Mouse (Mus musculus): Measurements from ENCODE around the gene Hist1h2bb. TPM values are rescaled to one million over a fixed set of nuclear protein-coding genes. Genes with fewer than 3 reads are reported as not detected.
"Not testable (repeated sequence)": the region's sequence is repeated elsewhere in the genome, so short reads cannot be mapped to it uniquely, and the experiment has no call there.

Gene Hist1h2bb
- polyA plus RNA-seq, 1 experiment = not detected

DNA sequence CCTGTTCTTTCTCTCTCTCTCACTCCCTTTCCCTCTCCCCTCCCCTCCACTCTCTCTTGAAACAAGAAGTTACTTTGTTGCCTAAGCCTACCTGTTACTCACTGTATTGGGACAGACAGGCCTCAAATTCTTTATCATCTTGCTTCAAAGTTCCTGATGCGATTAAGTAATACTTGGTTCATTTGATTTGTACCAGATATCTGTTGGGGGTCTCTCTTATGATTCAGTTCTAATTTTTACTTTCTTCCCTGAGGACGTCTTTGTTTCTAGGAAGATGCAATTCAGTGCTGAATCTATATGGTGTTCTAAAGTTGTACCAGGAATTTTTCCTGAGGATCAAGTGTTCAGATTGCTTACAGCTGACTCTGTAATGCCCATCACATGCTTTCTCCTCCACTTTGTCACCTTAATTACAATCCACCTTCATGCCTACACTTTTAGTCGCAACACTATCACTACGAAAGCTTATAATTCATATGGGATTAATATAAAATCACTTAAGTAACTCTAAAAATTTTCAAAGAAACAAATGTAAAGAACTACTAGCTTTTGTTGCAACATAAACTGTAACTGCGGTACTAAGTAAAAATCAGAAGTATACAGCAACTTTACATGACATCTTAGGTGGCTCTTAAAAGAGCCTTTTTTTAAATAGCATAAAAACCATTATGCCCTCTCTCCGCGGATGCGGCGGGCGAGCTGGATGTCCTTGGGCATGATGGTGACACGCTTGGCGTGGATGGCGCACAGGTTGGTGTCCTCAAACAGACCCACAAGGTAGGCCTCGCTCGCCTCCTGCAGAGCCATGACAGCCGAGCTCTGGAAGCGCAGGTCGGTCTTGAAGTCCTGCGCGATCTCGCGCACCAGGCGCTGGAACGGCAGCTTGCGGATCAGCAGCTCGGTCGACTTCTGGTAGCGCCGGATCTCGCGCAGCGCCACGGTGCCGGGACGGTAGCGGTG is 1.8 kb upstream of the Hist1h2bb start:
- H3K27ac ChIP-seq (ENCODE audit: insufficient read depth, low read depth, low read length) = no peak overlapping the region
- peaks cover 9% of the 10 kb centered on the region for H3K4me1 ChIP-seq (ENCODE audit: control insufficient read depth, insufficient read depth, low read length)
- H3K4me3 ChIP-seq (ENCODE audit: insufficient read depth, low read depth, low read length) = no peak overlapping the region; the same call in 1 of the 2 replicates
- WGBS = 6% methylated on average over 19 of the region's 36 CpGs
- TF ChIP-seq CTCF (IDR thresholded peaks at IDR 0.05; ENCODE audit: insufficient read depth, low read depth, low read length) (no peak), POLR2A (IDR thresholded peaks at IDR 0.05; ENCODE audit: insufficient read depth, low read depth, low read length) (no peak)

DNA sequence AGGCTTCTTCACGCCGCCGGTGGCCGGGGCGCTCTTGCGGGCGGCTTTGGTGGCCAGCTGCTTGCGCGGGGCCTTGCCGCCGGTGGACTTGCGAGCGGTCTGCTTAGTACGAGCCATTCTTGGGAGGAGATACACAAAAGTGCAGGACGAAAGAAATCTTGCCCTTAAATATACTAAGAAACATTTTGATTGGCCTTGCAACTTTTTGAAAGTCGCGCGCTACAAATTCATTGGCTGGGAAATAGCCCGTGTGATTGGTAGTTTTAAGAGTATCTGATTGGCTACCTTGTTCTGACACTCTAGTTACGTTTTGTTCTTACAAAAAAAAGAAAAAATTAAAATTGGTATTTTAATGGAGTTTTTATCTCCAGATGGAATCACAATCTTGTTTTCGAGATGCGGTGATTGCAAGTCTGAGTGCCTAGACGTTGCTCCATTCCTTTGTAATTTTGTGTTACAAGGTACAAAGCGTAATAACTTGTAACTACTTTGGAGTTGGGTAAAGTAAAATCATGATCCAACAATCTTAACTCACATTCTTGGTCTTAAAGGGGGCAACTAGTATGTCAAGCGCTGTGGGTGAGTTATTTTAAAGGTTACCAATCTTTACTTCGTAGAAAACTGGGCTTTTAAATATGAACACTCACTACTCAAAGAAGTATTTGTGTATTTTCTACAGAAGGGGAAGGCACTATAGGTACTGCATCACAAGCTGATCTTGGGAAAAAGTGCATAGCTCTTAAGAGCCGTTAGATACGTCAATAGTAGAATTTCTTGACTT is 963 bp upstream of the Hist1h2bb start, which contains the start of gene Hist1h3c:
Gene Hist1h3c (minus strand): TSS at position 222 of the 781 bp plus-strand sequence.
- Histone ChIP-seq H3K27ac (ENCODE audit: insufficient read depth, low read depth, low read length) (peak within 1 kb of the TSS; percentile 99), H3K4me3 (ENCODE audit: insufficient read depth, low read depth, low read length) (peak within 1 kb of the TSS; percentile 73), H3K4me1 (ENCODE audit: control insufficient read depth, insufficient read depth, low read length) (peaks cover 9% of the 10 kb centered on the region)
- TF ChIP-seq CTCF (IDR thresholded peaks at IDR 0.05; ENCODE audit: insufficient read depth, low read depth, low read length) (no peak), POLR2A (IDR thresholded peaks at IDR 0.05; ENCODE audit: insufficient read depth, low read depth, low read length) (no peak)
- under 1% methylated on average over 28 of the region's 28 CpGs for WGBS

DNA sequence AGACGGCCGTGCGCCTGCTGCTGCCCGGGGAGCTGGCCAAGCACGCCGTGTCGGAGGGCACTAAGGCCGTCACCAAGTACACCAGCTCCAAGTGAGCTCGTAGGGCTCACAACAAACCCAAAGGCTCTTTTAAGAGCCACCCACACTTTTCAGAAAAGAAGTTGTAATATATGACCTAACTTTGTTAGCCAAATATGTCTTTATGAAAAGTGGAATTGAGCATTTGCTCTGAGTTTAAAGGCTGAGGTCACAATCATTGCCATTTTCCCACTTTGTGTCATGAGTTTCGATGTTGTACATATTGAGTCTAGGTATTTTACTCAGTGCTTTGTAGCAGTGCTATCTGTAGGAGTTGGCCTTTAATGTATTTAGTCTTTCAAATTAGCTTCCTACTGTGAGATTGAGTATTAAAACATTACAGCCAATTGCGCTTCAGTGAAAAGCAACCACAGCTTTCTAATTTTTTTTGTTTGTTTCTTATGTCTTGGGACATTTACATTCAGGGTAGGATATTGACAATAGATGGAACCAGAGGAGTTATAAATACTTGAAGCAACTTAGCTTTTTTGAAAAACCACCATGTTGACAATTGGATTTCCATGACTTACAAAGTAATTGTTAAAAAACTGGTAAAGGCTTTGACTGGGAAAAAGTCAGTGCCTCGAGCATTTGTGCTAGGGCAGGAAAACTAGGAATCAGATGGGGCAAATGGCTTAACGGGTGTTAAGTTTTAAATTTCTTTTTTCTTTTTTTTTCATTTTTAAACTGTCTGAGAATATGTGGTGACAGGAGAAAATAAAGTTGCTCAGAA is 752 bp downstream of the Hist1h2bb start:
- Histone ChIP-seq H3K27ac (ENCODE audit: insufficient read depth, low read depth, low read length) (peak overlapping the region; percentile 95), H3K4me1 (ENCODE audit: control insufficient read depth, insufficient read depth, low read length) (peaks cover 11% of the 10 kb centered on the region), H3K4me3 (ENCODE audit: insufficient read depth, low read depth, low read length) (peak overlapping the region; percentile 47)
- TF ChIP-seq POLR2A (IDR thresholded peaks at IDR 0.05; ENCODE audit: insufficient read depth, low read depth, low read length) (no peak), CTCF (IDR thresholded peaks at IDR 0.05; ENCODE audit: insufficient read depth, low read depth, low read length) (no peak)
- WGBS = 3% methylated on average over 13 of the region's 13 CpGs

DNA sequence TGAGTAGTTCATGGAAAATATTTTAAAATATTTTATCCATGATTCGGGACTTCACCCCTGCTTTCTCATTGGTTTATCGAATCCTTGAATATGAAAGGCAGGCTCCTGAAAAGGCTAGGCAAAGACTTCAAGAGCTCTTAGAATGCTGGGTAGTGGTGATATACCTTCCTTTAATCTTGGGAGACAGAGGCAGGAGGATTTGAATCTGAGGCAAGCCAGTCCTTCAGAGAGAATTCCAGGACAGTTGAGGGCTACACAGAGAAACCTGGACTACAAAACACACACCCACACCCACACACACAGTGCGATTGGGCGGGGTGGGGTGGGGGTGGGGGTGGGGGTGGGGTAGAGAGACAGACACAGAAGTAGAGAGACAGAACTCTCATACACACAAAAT is 1.4 kb downstream of the Hist1h2bb start:
- Histone ChIP-seq H3K4me1 (ENCODE audit: control insufficient read depth, insufficient read depth, low read length) (peaks cover 14% of the 10 kb centered on the region), H3K27ac (ENCODE audit: insufficient read depth, low read depth, low read length) (no peak overlapping the region), H3K4me3 (ENCODE audit: insufficient read depth, low read depth, low read length) (no peak overlapping the region)
- WGBS = 8% methylated on average over 4 of the region's 4 CpGs
- TF ChIP-seq CTCF (IDR thresholded peaks at IDR 0.05; ENCODE audit: insufficient read depth, low read depth, low read length) (no peak), POLR2A (IDR thresholded peaks at IDR 0.05; ENCODE audit: insufficient read depth, low read depth, low read length) (no peak)

DNA sequence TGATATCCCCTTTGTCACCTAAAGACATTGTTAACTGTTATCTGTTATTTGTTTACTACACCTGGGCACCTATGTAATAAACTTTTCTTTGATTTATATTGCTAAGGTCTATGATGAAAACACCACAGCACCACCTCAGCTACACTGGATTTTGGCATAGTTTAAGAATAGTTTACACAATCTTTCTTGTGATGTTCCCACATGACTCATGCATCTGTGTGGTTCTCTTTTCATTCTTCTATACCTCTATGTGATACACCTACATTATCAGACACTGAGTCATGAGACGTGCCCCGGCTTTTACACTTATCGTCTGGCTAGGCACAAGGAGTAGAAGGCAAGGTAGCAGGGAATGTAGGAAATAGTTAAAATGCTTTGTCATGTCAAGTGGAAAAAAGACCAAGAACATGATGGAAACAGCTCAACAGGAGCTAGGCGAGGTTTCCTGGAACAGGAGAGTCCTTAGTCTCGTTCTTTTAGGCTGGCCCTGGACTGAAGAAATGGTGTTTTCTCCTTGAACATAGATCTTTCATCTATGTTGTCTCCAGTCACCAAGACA is 3.1 kb downstream of the Hist1h2bb start:
- TF ChIP-seq POLR2A (IDR thresholded peaks at IDR 0.05; ENCODE audit: insufficient read depth, low read depth, low read length) = no peak
- peaks cover 14% of the 10 kb centered on the region for H3K4me1 ChIP-seq (ENCODE audit: control insufficient read depth, insufficient read depth, low read length)
- H3K4me3 ChIP-seq (ENCODE audit: insufficient read depth, low read depth, low read length) = no peak overlapping the region
- WGBS = 92% methylated on average over 5 of the region's 5 CpGs
- no peak overlapping the region for H3K27ac ChIP-seq (ENCODE audit: insufficient read depth, low read depth, low read length)

DNA sequence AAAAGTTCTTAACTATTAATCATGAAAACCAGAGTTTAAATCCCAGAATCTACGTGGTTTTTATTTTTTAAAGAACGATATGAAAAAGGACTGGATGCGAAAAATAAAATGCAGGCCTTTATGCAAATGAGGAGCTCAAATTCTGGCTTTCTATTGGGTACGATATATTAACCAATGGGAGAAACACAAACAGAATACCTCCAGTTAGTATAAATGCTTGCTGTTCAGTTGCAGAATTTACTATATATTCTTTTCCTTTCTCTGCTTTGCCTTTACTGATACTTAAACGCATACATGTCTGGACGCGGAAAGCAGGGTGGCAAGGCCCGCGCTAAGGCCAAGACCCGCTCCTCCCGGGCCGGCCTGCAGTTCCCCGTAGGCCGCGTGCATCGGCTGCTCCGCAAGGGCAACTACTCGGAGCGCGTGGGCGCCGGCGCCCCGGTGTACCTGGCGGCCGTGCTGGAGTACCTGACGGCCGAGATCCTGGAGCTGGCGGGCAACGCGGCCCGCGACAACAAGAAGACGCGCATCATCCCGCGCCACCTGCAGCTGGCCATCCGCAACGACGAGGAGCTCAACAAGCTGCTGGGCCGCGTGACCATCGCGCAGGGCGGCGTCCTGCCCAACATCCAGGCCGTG is 4.4 kb downstream of the Hist1h2bb start, which contains the start of gene Hist1h2ab:
Gene Hist1h2ab (plus strand): TSS at position 288 of the 639 bp plus-strand sequence.
- peak within 1 kb of the TSS; percentile 73 for H3K4me3 ChIP-seq (ENCODE audit: insufficient read depth, low read depth, low read length)
- not testable (repeated sequence) for H3K4me1 ChIP-seq (ENCODE audit: control insufficient read depth, insufficient read depth, low read length)
- WGBS = under 1% methylated on average over 31 of the region's 47 CpGs
- H3K27ac ChIP-seq (ENCODE audit: insufficient read depth, low read depth, low read length) = peak within 1 kb of the TSS; percentile 94

DNA sequence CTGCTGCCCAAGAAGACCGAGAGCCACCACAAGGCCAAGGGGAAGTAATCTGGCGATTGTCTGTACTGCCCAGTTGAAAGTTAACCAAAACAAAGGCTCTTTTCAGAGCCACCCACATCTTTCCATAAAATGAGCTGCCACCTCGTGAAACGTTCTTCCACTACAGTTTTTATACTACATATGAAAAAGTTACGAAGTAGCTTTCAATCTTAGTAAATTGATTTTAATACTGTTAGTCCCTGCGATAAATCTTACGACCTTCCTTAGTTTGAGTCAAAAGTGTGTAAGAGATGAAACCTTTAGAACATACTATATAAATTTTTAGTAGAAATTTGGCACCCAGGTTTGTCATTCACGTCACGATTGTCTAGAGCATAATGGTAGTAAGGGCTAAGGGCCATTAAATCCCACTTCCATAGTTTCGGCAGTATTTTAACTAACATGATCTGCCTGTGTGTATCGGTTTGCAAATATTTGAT is 5.0 kb downstream of the Hist1h2bb start:
- Histone ChIP-seq H3K4me3 (ENCODE audit: insufficient read depth, low read depth, low read length) (peak overlapping the region; percentile 73), H3K4me1 (ENCODE audit: control insufficient read depth, insufficient read depth, low read length) (peaks cover 7% of the 10 kb centered on the region), H3K27ac (ENCODE audit: insufficient read depth, low read depth, low read length) (peak overlapping the region; percentile 82; the same call in 1 of the 2 replicates)
- WGBS = under 1% methylated on average over 11 of the region's 11 CpGs
- TF ChIP-seq POLR2A (IDR thresholded peaks at IDR 0.05; ENCODE audit: insufficient read depth, low read depth, low read length) (no peak), CTCF (IDR thresholded peaks at IDR 0.05; ENCODE audit: insufficient read depth, low read depth, low read length) (no peak)

DNA sequence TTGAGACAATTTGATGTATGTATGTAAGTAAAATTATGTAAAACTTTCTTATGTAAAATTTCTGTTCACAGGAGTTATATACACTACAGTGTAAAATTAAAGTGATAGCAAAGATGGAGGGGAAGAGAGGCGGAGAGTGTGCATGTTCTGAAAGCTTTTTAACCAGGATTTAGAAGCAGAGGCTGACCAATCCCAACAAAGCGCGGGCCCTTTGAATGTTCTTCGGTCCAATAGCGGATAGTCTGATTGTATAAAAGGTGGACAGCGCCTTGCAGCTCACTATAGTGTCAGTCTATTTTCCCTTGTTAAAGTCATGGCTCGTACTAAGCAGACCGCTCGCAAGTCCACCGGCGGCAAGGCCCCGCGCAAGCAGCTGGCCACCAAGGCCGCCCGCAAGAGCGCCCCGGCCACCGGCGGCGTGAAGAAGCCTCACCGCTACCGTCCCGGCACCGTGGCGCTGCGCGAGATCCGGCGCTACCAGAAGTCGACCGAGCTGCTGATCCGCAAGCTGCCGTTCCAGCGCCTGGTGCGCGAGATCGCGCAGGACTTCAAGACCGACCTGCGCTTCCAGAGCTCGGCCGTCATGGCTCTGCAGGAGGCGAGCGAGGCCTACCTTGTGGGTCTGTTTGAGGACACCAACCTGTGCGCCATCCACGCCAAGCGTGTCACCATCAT is 5.7 kb downstream of the Hist1h2bb start, which contains the start of gene Hist1h3b:
Gene Hist1h3b (plus strand): TSS at position 201 of the 675 bp plus-strand sequence.
- peak within 1 kb of the TSS; percentile 94 for H3K27ac ChIP-seq (ENCODE audit: insufficient read depth, low read depth, low read length)
- peak within 1 kb of the TSS; percentile 73 for H3K4me3 ChIP-seq (ENCODE audit: insufficient read depth, low read depth, low read length)
- H3K4me1 ChIP-seq (ENCODE audit: control insufficient read depth, insufficient read depth, low read length) = not testable (repeated sequence)
- WGBS = 2% methylated on average over 19 of the region's 47 CpGs

Data from olfactory bulb, adult 2 months (tissue).